In genomic region chr17:44709516-44710252, GRCm38 (mm10) we compare ENCODE assay signal across 8 mouse cellular contexts.
A peak's percentile ranks its signal among the peaks of the same experiment; 100 is the strongest.
DNase-seq lines count a peak whose midpoint lies in the region; ATAC-seq and TF ChIP-seq lines count a peak whose summit lies in the region.

No protein-coding gene starts in this region.

- no peak overlapping the region for H3K27ac ChIP-seq in midbrain, postnatal 0 days (ENCODE audit: low read depth, low read length)
- H3K27ac ChIP-seq in midbrain, embryonic 10.5 days (replicated peaks) = no peak overlapping the region
- peak overlapping the region; percentile 9 for H3K27ac ChIP-seq in embryonic facial prominence, embryonic 14.5 days (replicated peaks; ENCODE audit: low read depth, low read length)
- H3K27ac ChIP-seq in layer of hippocampus, adult 2 months = peak overlapping the region; percentile 59; the same call in 1 of the 2 replicates

- 50% methylated on average over 11 of the region's 11 CpGs for WGBS in midbrain, postnatal 0 days
- WGBS in midbrain, embryonic 10.5 days = 81% methylated on average over 11 of the region's 11 CpGs
- WGBS in embryonic facial prominence, embryonic 14.5 days = 26% methylated on average over 10 of the region's 11 CpGs

- H3K36me3 ChIP-seq in midbrain, postnatal 0 days (ENCODE audit: insufficient read depth, low read length) = no peaks in the 10 kb centered on the region
- no peaks in the 10 kb centered on the region for H3K36me3 ChIP-seq in midbrain, embryonic 10.5 days
- H3K36me3 ChIP-seq in embryonic facial prominence, embryonic 14.5 days (ENCODE audit: control insufficient read depth, insufficient read depth, low read length) = peaks cover 14% of the 10 kb centered on the region; the same call in 1 of the 2 replicates

- no peak overlapping the region for H3K4me3 ChIP-seq in midbrain, postnatal 0 days (ENCODE audit: low read depth, low read length)
- no peak overlapping the region for H3K4me3 ChIP-seq in midbrain, embryonic 10.5 days
- no peak overlapping the region for H3K4me3 ChIP-seq in embryonic facial prominence, embryonic 14.5 days (ENCODE audit: low read depth, low read length)
- H3K4me3 ChIP-seq in layer of hippocampus, adult 2 months = no peak overlapping the region

- TF ChIP-seq CTCF in midbrain, postnatal 0 days (IDR thresholded peaks at IDR 0.05) = no peak
- TF ChIP-seq CTCF in layer of hippocampus, adult 2 months (conservative IDR thresholded peaks at IDR 0.05) = no peak

- H3K27me3 ChIP-seq in midbrain, postnatal 0 days (ENCODE audit: insufficient read depth, low read length) = no peaks in the 10 kb centered on the region
- no peaks in the 10 kb centered on the region for H3K27me3 ChIP-seq in midbrain, embryonic 10.5 days (ENCODE audit: low read depth, poor library complexity, severe bottlenecking)
- no peaks in the 10 kb centered on the region for H3K27me3 ChIP-seq in embryonic facial prominence, embryonic 14.5 days (replicated peaks; ENCODE audit: control insufficient read depth, insufficient read depth, low read length)

- H3K9ac ChIP-seq in midbrain, postnatal 0 days (replicated peaks; ENCODE audit: low read length, poor library complexity, severe bottlenecking) = no peak overlapping the region
- no peak overlapping the region for H3K9ac ChIP-seq in embryonic facial prominence, embryonic 14.5 days (ENCODE audit: low read depth, low read length)

- no peak for ATAC-seq in midbrain, postnatal 0 days (ENCODE audit: low FRiP score)
- ATAC-seq in embryonic facial prominence, embryonic 14.5 days (ENCODE audit: low read depth) = peak; percentile 90

- intact Hi-C loops in heart, postnatal 25 days (cut with DNase I) = no loop called here

- peak; percentile 61 for DNase-seq in midbrain, postnatal 0 days (ENCODE audit: low spot score)
- no peak for DNase-seq in midbrain, embryonic 10.5 days (ENCODE audit: low spot score)
- DNase-seq in embryonic facial prominence, embryonic 14.5 days (ENCODE audit: low spot score) = peak; percentile 96
- DNase-seq in heart, postnatal 25 days (ENCODE audit: low spot score) = peak; percentile 47
- DNase-seq in layer of hippocampus, adult 2 months (ENCODE audit: low spot score in 2 of 2) = peak; percentile 30 to 68
- peak; percentile 90 for DNase-seq in lung, postnatal 25 days (ENCODE audit: low spot score)
- peak; percentile 58 to 69 for DNase-seq in urinary bladder, postnatal 4 days (ENCODE audit: low spot score in 2 of 2)
- no peak for DNase-seq in thymus, postnatal 14 days

- no peaks in the 10 kb centered on the region for H3K4me1 ChIP-seq in midbrain, postnatal 0 days (ENCODE audit: insufficient read depth, low read length)
- peaks cover 4% of the 10 kb centered on the region; the same call in 1 of the 2 replicates for H3K4me1 ChIP-seq in midbrain, embryonic 10.5 days
- H3K4me1 ChIP-seq in embryonic facial prominence, embryonic 14.5 days (ENCODE audit: control insufficient read depth, insufficient read depth, low read length) = peaks cover 28% of the 10 kb centered on the region

- H3K9me3 ChIP-seq in midbrain, postnatal 0 days (ENCODE audit: low read length) = no peaks in the 10 kb centered on the region
- H3K9me3 ChIP-seq in midbrain, embryonic 10.5 days (replicated peaks) = no peaks in the 10 kb centered on the region
- no peaks in the 10 kb centered on the region for H3K9me3 ChIP-seq in embryonic facial prominence, embryonic 14.5 days (ENCODE audit: control insufficient read depth, low read length)

- no peak overlapping the region for H3K4me2 ChIP-seq in midbrain, postnatal 0 days (ENCODE audit: low read depth, low read length, poor library complexity, severe bottlenecking)
- no peak overlapping the region for H3K4me2 ChIP-seq in embryonic facial prominence, embryonic 14.5 days (ENCODE audit: low read depth, low read length)

Comparison
In these comparisons a context has a peak if more than half of its experiments do, and no peak if none do; other contexts are left out.
1. DNase-seq: peak in midbrain, postnatal 0 days (single experiment), embryonic facial prominence, embryonic 14.5 days (single experiment), heart, postnatal 25 days (single experiment), layer of hippocampus, adult 2 months (2 of 2), lung, postnatal 25 days (single experiment) and urinary bladder, postnatal 4 days (2 of 2); none in midbrain, embryonic 10.5 days (single experiment) and thymus, postnatal 14 days (single experiment).
2. H3K27ac ChIP-seq: peak in embryonic facial prominence, embryonic 14.5 days (single experiment) and layer of hippocampus, adult 2 months (single experiment); none in midbrain, postnatal 0 days (single experiment) and midbrain, embryonic 10.5 days (single experiment).